Comparison of ENCODE assay signal across 11 mouse cellular contexts in the genomic region with DNA sequence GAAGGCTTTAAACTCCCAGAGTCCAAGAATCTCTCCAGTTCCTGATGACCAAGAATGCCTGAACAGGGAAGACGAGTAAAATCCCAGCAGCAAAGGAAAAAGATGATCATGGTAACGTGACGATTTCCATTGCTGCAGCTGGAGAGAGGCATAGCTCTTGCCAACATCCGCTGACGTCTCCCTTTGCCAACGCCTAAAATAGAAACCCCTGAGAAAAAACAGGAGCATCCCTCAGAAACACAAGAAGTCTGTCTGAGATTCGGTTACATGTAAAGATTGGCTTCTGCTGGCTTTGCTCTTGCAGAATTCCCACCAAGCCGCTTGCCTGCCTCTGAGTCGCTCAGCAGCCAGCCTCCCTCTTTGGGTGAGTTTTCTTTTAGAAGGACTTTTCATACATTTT.
DNase-seq lines count a peak whose midpoint lies in the region; ATAC-seq lines count a peak whose summit lies in the region.
"Had no signal": no experiment of that assay in that cellular context is flagged by ENCODE, and none has a peak within 500 bp of the region (broad histone marks: within the 10 kb centered on the region; RNA-seq: fewer than 3 reads in every experiment).

No protein-coding gene starts in this region.

- no peak overlapping the region for H3K9ac ChIP-seq in hindbrain, embryonic 13.5 days
- no peak overlapping the region for H3K9ac ChIP-seq in hindbrain, embryonic 12.5 days

- no peaks in the 10 kb centered on the region for H3K36me3 ChIP-seq in hindbrain, embryonic 13.5 days
- H3K36me3 ChIP-seq in hindbrain, embryonic 12.5 days: no peaks in the 10 kb centered on the region

- no peak overlapping the region for H3K27ac ChIP-seq in hindbrain, embryonic 13.5 days
- no peak overlapping the region for H3K27ac ChIP-seq in hindbrain, embryonic 12.5 days
- H3K27ac ChIP-seq: heart, adult 2 months had no signal

- H3K27me3 ChIP-seq in hindbrain, embryonic 13.5 days: no peaks in the 10 kb centered on the region
- no peaks in the 10 kb centered on the region for H3K27me3 ChIP-seq in hindbrain, embryonic 12.5 days

- no peaks in the 10 kb centered on the region for H3K9me3 ChIP-seq in hindbrain, embryonic 13.5 days
- no peaks in the 10 kb centered on the region for H3K9me3 ChIP-seq in hindbrain, embryonic 12.5 days (replicated peaks)

- H3K4me2 ChIP-seq in hindbrain, embryonic 13.5 days: no peak overlapping the region
- H3K4me2 ChIP-seq in hindbrain, embryonic 12.5 days (replicated peaks): no peak overlapping the region
- H3K4me2 ChIP-seq: midbrain, embryonic 11.5 days had no signal

- H3K4me1 ChIP-seq in hindbrain, embryonic 13.5 days (replicated peaks): no peaks in the 10 kb centered on the region
- H3K4me1 ChIP-seq in hindbrain, embryonic 12.5 days: no peaks in the 10 kb centered on the region

- DNase-seq in layer of hippocampus, adult 9-11 months: peak; percentile 6
- DNase-seq in layer of hippocampus, adult 18-20 months (ENCODE audit: low spot score in 2 of 2): no peak
- DNase-seq in frontal cortex, adult 2 months (ENCODE audit: extremely low spot score in 1 of 2, low spot score in 1 of 2): peak; percentile 7 to 48
- DNase-seq in heart, postnatal 14 days: peak; percentile 3 to 27
- DNase-seq in right cerebral cortex, postnatal 25 days: peak; percentile 24
- DNase-seq in neural tube, embryonic 10.5 days (ENCODE audit: extremely low spot score, low spot score): no peak
- DNase-seq: adrenal gland, postnatal 36 days had no signal

- ATAC-seq in hindbrain, embryonic 13.5 days (ENCODE audit: low FRiP score): no peak
- ATAC-seq in hindbrain, embryonic 12.5 days (ENCODE audit: low FRiP score): no peak

- H3K4me3 ChIP-seq in hindbrain, embryonic 13.5 days: no peak overlapping the region
- no peak overlapping the region for H3K4me3 ChIP-seq in hindbrain, embryonic 12.5 days
- H3K4me3 ChIP-seq: heart, adult 2 months had no signal

- 85% methylated on average over 9 of the region's 9 CpGs for whole genome bisulfite sequencing in hindbrain, embryonic 13.5 days
- 85% methylated on average over 9 of the region's 9 CpGs for WGBS in hindbrain, embryonic 12.5 days

- intact Hi-C loops in heart, postnatal 14 days (cut with DNase I): no loop called here

Comparison
In these comparisons a context has a peak if more than half of its experiments do, and no peak if none do; other contexts are left out.
1. DNase-seq: peak in layer of hippocampus, adult 9-11 months (single experiment), frontal cortex, adult 2 months (2 of 2), heart, postnatal 14 days (2 of 2) and right cerebral cortex, postnatal 25 days (single experiment); none in layer of hippocampus, adult 18-20 months (0 of 2) and neural tube, embryonic 10.5 days (single experiment).